Mouse (Mus musculus): Measurements from ENCODE around the gene Nkapd1. TPM values are rescaled to one million over a fixed set of nuclear protein-coding genes. Genes with fewer than 3 reads are reported as not detected.

Gene Nkapd1
- polyA plus RNA-seq, 1 experiment, result 6.3 TPM

- no peak for DNase-seq
- TF ChIP-seq CTCF (IDR thresholded peaks at IDR 0.05; ENCODE audit: insufficient read depth, low read length), result no peak
- TF ChIP-seq POLR2A (IDR thresholded peaks at IDR 0.05; ENCODE audit: borderline replicate concordance, extremely low read depth, low read depth, low read length), result no peak
- 44% methylated on average over 4 of the region's 4 CpGs for WGBS
- Histone ChIP-seq H3K4me1 (ENCODE audit: control insufficient read depth, insufficient read depth, low read length) (no peaks in the 10 kb centered on the region), H3K4me3 (replicated peaks; ENCODE audit: extremely low read depth, low read depth, low read length) (no peak overlapping the region)
These were observed 36.9 kb downstream of the Nkapd1 start for GRCm38 (mm10) chr9:50580370-50580769.

- Histone ChIP-seq H3K4me3 (replicated peaks; ENCODE audit: extremely low read depth, low read depth, low read length) (no peak overlapping the region), H3K4me1 (ENCODE audit: control insufficient read depth, insufficient read depth, low read length) (no peaks in the 10 kb centered on the region)
- no peak for DNase-seq
- WGBS, result 63% methylated on average over 10 of the region's 10 CpGs
- TF ChIP-seq POLR2A (IDR thresholded peaks at IDR 0.05; ENCODE audit: borderline replicate concordance, extremely low read depth, low read depth, low read length), result no peak
- no peak for TF ChIP-seq CTCF (IDR thresholded peaks at IDR 0.05; ENCODE audit: insufficient read depth, low read length)
These were observed 47.4 kb downstream of the Nkapd1 start for GRCm38 (mm10) chr9:50569599-50570525.

- Histone ChIP-seq H3K4me3 (replicated peaks; ENCODE audit: extremely low read depth, low read depth, low read length) (no peak overlapping the region), H3K4me1 (ENCODE audit: control insufficient read depth, insufficient read depth, low read length) (no peaks in the 10 kb centered on the region)
- no peak for TF ChIP-seq CTCF (IDR thresholded peaks at IDR 0.05; ENCODE audit: insufficient read depth, low read length)
- no peak for TF ChIP-seq POLR2A (IDR thresholded peaks at IDR 0.05; ENCODE audit: borderline replicate concordance, extremely low read depth, low read depth, low read length)
- DNase-seq, result no peak
- 75% methylated on average over 2 of the region's 2 CpGs for WGBS
These were observed 49.4 kb downstream of the Nkapd1 start for GRCm38 (mm10) chr9:50567881-50568280.

GRCm38 (mm10) chr9:50567372-50567771 is 49.9 kb downstream of the Nkapd1 start:
- TF ChIP-seq CTCF (IDR thresholded peaks at IDR 0.05; ENCODE audit: insufficient read depth, low read length) (no peak), POLR2A (IDR thresholded peaks at IDR 0.05; ENCODE audit: borderline replicate concordance, extremely low read depth, low read depth, low read length) (no peak)
- 77% methylated on average over 4 of the region's 4 CpGs for WGBS
- DNase-seq, result no peak

GRCm38 (mm10) chr9:50565940-50566339 is 51.3 kb downstream of the Nkapd1 start:
- no peak for TF ChIP-seq CTCF (IDR thresholded peaks at IDR 0.05; ENCODE audit: insufficient read depth, low read length)
- no peak for TF ChIP-seq POLR2A (IDR thresholded peaks at IDR 0.05; ENCODE audit: borderline replicate concordance, extremely low read depth, low read depth, low read length)
- 34% methylated on average over 4 of the region's 4 CpGs for WGBS
- DNase-seq, result no peak
- no peak overlapping the region for H3K4me3 ChIP-seq (replicated peaks; ENCODE audit: extremely low read depth, low read depth, low read length)
- H3K4me1 ChIP-seq (ENCODE audit: control insufficient read depth, insufficient read depth, low read length), result no peaks in the 10 kb centered on the region

More at GRCm38 (mm10) chr9:50567372-50567771, 49.9 kb downstream of the Nkapd1 start:
- Histone ChIP-seq H3K4me3 (replicated peaks; ENCODE audit: extremely low read depth, low read depth, low read length) (no peak overlapping the region), H3K4me1 (ENCODE audit: control insufficient read depth, insufficient read depth, low read length) (no peaks in the 10 kb centered on the region)

- TF ChIP-seq POLR2A (IDR thresholded peaks at IDR 0.05; ENCODE audit: borderline replicate concordance, extremely low read depth, low read depth, low read length) (no peak), CTCF (IDR thresholded peaks at IDR 0.05; ENCODE audit: insufficient read depth, low read length) (no peak)
- WGBS, result 60% methylated on average over 7 of the region's 7 CpGs
- no peak for DNase-seq
- Histone ChIP-seq H3K4me1 (ENCODE audit: control insufficient read depth, insufficient read depth, low read length) (no peaks in the 10 kb centered on the region), H3K4me3 (replicated peaks; ENCODE audit: extremely low read depth, low read depth, low read length) (no peak overlapping the region)
These were observed 52.1 kb downstream of the Nkapd1 start for GRCm38 (mm10) chr9:50565173-50565572.

- DNase-seq, result no peak
- Histone ChIP-seq H3K4me1 (ENCODE audit: control insufficient read depth, insufficient read depth, low read length) (no peaks in the 10 kb centered on the region), H3K4me3 (replicated peaks; ENCODE audit: extremely low read depth, low read depth, low read length) (no peak overlapping the region)
- WGBS, result 68% methylated on average over 2 of the region's 2 CpGs
- TF ChIP-seq POLR2A (IDR thresholded peaks at IDR 0.05; ENCODE audit: borderline replicate concordance, extremely low read depth, low read depth, low read length) (no peak), CTCF (IDR thresholded peaks at IDR 0.05; ENCODE audit: insufficient read depth, low read length) (no peak)
These were observed 55.3 kb downstream of the Nkapd1 start for GRCm38 (mm10) chr9:50561918-50562360.

- TF ChIP-seq POLR2A (IDR thresholded peaks at IDR 0.05; ENCODE audit: borderline replicate concordance, extremely low read depth, low read depth, low read length) (no peak), CTCF (IDR thresholded peaks at IDR 0.05; ENCODE audit: insufficient read depth, low read length) (no peak)
- no peaks in the 10 kb centered on the region for H3K4me1 ChIP-seq (ENCODE audit: control insufficient read depth, insufficient read depth, low read length)
- WGBS, result 86% methylated on average over 38 of the region's 38 CpGs
- DNase-seq, result no peak
- no peak within 1 kb of the TSS for H3K4me3 ChIP-seq (replicated peaks; ENCODE audit: extremely low read depth, low read depth, low read length)
These were observed 55.9 kb downstream of the Nkapd1 start, which contains the start of gene Tex12 for GRCm38 (mm10) chr9:50561145-50561917. TSS of gene Tex12 (minus strand) at chr9:50561325.

Other genes with a start within 250 kb of the Nkapd1 start
- gene Plet1, start 122.9 kb downstream of the Nkapd1 start, polyA plus RNA-seq (2012; rRNA removed), result 53.4 and 55.7 TPM in 2 replicates
- 30.6 and 33.1 TPM in 2 replicates for gene Pts, start 88.7 kb downstream of the Nkapd1 start, polyA plus RNA-seq (2012; rRNA removed)
- 10.1 and 17.4 TPM in 2 replicates for gene Il18, start 62.6 kb downstream of the Nkapd1 start, polyA plus RNA-seq (2012; rRNA removed)
- 0.53 and 0.70 TPM in 2 replicates for gene Bco2, start 62.3 kb downstream of the Nkapd1 start, polyA plus RNA-seq (2012; rRNA removed)
- gene Tex12, start 56.1 kb downstream of the Nkapd1 start, polyA plus RNA-seq (2012; rRNA removed), result not detected in 2 replicates
- gene Sdhd, start 13.7 kb downstream of the Nkapd1 start, polyA plus RNA-seq (2012; rRNA removed), result 91.0 and 114 TPM in 2 replicates
- 80.5 and 90.8 TPM in 2 replicates for gene Timm8b, start 13.6 kb downstream of the Nkapd1 start, polyA plus RNA-seq (2012; rRNA removed)
- gene Pih1d2, start 143 bp downstream of the Nkapd1 start, polyA plus RNA-seq (2012; rRNA removed), result 2.7 and 3.7 TPM in 2 replicates
- 13.2 and 20.5 TPM in 2 replicates for gene Dlat, start 42.3 kb upstream of the Nkapd1 start, polyA plus RNA-seq (2012; rRNA removed)
- gene Dixdc1, start 122.1 kb upstream of the Nkapd1 start, polyA plus RNA-seq (2012; rRNA removed), result 7.1 and 9.9 TPM in 2 replicates
- gene 2310030G06Rik, start 129.1 kb upstream of the Nkapd1 start, polyA plus RNA-seq (2012; rRNA removed), result 14.1 and 23.5 TPM in 2 replicates
- gene Cryab, start 133.9 kb upstream of the Nkapd1 start, polyA plus RNA-seq (2012; rRNA removed), result 405 and 528 TPM in 2 replicates
- gene Hspb2, start 134.9 kb upstream of the Nkapd1 start, polyA plus RNA-seq (2012; rRNA removed), result 65.3 and 88.6 TPM in 2 replicates
- 3.8 and 5.0 TPM in 2 replicates for gene Fdxacb1, start 150.8 kb upstream of the Nkapd1 start, polyA plus RNA-seq (2012; rRNA removed)
- gene Alg9, start 157.6 kb upstream of the Nkapd1 start, polyA plus RNA-seq (2012; rRNA removed), result 17.1 and 20.1 TPM in 2 replicates
- gene 1110032A03Rik, start 158.1 kb upstream of the Nkapd1 start, polyA plus RNA-seq (2012; rRNA removed), result 46.1 and 59.7 TPM in 2 replicates
- gene Ppp2r1b, start 227.8 kb upstream of the Nkapd1 start, polyA plus RNA-seq (2012; rRNA removed), result 6.8 and 12.5 TPM in 2 replicates